Comparison of ENCODE assay signal across 23 mouse cellular contexts in genomic region chr10:94501796-94502195, GRCm38 (mm10).
"Had no signal": no experiment of that assay in that cellular context is flagged by ENCODE, and none has a peak within 500 bp of the region (broad histone marks: within the 10 kb centered on the region; RNA-seq: fewer than 3 reads in every experiment).

No protein-coding gene starts in this region.

- H3K4me3 ChIP-seq: gastrocnemius, adult 2 months; heart, embryonic 12.5 days; hindbrain, embryonic 10.5 days; hindbrain, embryonic 13.5 days; hindbrain, embryonic 15.5 days; kidney, embryonic 15.5 days; limb, embryonic 13.5 days; limb, embryonic 15.5 days had no signal

- DNase-seq: gastrocnemius, adult 2 months; gastrocnemius, postnatal 10 days; gastrocnemius, postnatal 25 days; heart, adult 18-20 months; heart, postnatal 10 days; heart, postnatal 4 days; kidney, adult 11 months; kidney, adult 2 months; kidney, adult 9 months; kidney, postnatal 14 days; kidney, postnatal 36 days; layer of hippocampus, adult 9-11 months; layer of hippocampus, postnatal 36 days; left cerebral cortex, postnatal 4 days had no signal

- ATAC-seq: hindbrain, postnatal 0 days had no signal

- H3K9me3 ChIP-seq: heart, embryonic 12.5 days; hindbrain, embryonic 10.5 days; hindbrain, embryonic 13.5 days; hindbrain, embryonic 15.5 days; kidney, embryonic 15.5 days; limb, embryonic 13.5 days; limb, embryonic 15.5 days had no signal

- H3K4me2 ChIP-seq: heart, embryonic 12.5 days; hindbrain, embryonic 13.5 days; hindbrain, embryonic 15.5 days; kidney, embryonic 15.5 days; limb, embryonic 13.5 days; limb, embryonic 15.5 days had no signal

- H3K27ac ChIP-seq: gastrocnemius, adult 2 months; hindbrain, embryonic 13.5 days; hindbrain, embryonic 15.5 days; hindbrain, postnatal 0 days; kidney, embryonic 15.5 days; kidney, postnatal 0 days; limb, embryonic 13.5 days; limb, embryonic 15.5 days had no signal

- H3K9ac ChIP-seq: heart, embryonic 12.5 days; hindbrain, embryonic 13.5 days; hindbrain, embryonic 15.5 days; kidney, embryonic 15.5 days; limb, embryonic 13.5 days; limb, embryonic 15.5 days had no signal

- H3K36me3 ChIP-seq: heart, embryonic 12.5 days; hindbrain, embryonic 10.5 days; hindbrain, embryonic 13.5 days; hindbrain, embryonic 15.5 days; kidney, embryonic 15.5 days; limb, embryonic 13.5 days; limb, embryonic 15.5 days had no signal

- H3K27me3 ChIP-seq: heart, embryonic 12.5 days; hindbrain, embryonic 13.5 days; hindbrain, embryonic 15.5 days; kidney, embryonic 15.5 days; limb, embryonic 13.5 days; limb, embryonic 15.5 days had no signal
